16 mouse cellular contexts compared by ENCODE assay signal in genomic region chr2:103275316-103275960, GRCm38 (mm10). TPM values are rescaled to one million over a fixed set of nuclear protein-coding genes. Genes with fewer than 3 reads are reported as not detected.
"Had no signal": no experiment of that assay in that cellular context is flagged by ENCODE, and none has a peak within 500 bp of the region (broad histone marks: within the 10 kb centered on the region; RNA-seq: fewer than 3 reads in every experiment).

No protein-coding gene starts in this region.

- H3K36me3 ChIP-seq: lung, embryonic 15.5 days; midbrain, embryonic 13.5 days; midbrain, embryonic 15.5 days; neural tube, embryonic 12.5 days; stomach, embryonic 15.5 days had no signal

- H3K4me1 ChIP-seq: lung, embryonic 15.5 days; megakaryocyte, embryonic 14.5 days; midbrain, embryonic 13.5 days; midbrain, embryonic 15.5 days; neural tube, embryonic 12.5 days; stomach, embryonic 15.5 days had no signal

- H3K9ac ChIP-seq: liver, postnatal 0 days; lung, embryonic 15.5 days; midbrain, embryonic 13.5 days; midbrain, embryonic 15.5 days; neural tube, embryonic 12.5 days; stomach, embryonic 15.5 days had no signal

- H3K27ac ChIP-seq: lung, embryonic 15.5 days; macrophage; midbrain, embryonic 13.5 days; midbrain, embryonic 15.5 days; neural tube, embryonic 12.5 days; stomach, embryonic 15.5 days; stomach, postnatal 0 days had no signal

- DNase-seq: liver, postnatal 0 days; lung, adult 2 months; thymus, adult 2 months; thymus, postnatal 14 days; thymus, postnatal 36 days had no signal

- H3K4me3 ChIP-seq: lung, embryonic 15.5 days; megakaryocyte, embryonic 14.5 days; midbrain, embryonic 13.5 days; midbrain, embryonic 15.5 days; neural tube, embryonic 12.5 days; stomach, embryonic 15.5 days had no signal

- H3K9me3 ChIP-seq: lung, embryonic 15.5 days; megakaryocyte, embryonic 14.5 days; midbrain, embryonic 13.5 days; midbrain, embryonic 15.5 days; neural tube, embryonic 12.5 days; stomach, embryonic 15.5 days had no signal

- H3K27me3 ChIP-seq: lung, embryonic 15.5 days; midbrain, embryonic 13.5 days; midbrain, embryonic 15.5 days; neural tube, embryonic 12.5 days; stomach, embryonic 15.5 days had no signal

RNA-seq across cellular contexts. Expression of gene Ehf, which starts 27.6 kb away (rescaled TPM):
- total RNA-seq: megakaryocyte progenitor cell, adult 5-6 weeks had no signal
- polyA plus RNA-seq: midbrain, embryonic 11.5 days; neural tube, embryonic 12.5 days; neural tube, embryonic 14.5 days had no signal
